Mouse (Mus musculus): ENCODE measurements at regions not wholly inside any gene's neighbourhood (a gene's known extent, or its start where the extent isn't known, plus 50 kb on each side); places are given as distances from the start of the nearest gene placed in this dataset.

DNA sequence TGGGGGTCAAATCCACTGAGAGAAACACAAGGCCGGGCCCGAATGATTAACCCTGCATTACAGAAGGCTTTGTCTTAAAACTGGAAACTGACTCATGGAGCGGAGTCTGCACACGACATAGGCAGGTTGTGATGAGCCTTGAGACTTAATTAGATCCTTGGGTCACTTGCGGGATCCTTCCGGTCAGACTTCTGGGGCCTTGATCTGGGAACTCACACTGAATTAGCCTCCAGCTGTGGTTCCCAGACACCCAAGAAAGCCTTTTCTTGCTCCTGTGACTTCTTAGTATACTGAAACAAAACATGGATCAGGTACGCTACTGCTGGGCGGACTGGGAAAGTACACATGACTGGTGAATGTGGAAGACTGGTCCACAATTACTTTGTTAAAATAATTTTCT is 1015.8 kb downstream of the Adgrl2 start:
- CTCF ChIA-PET, result no interaction called here

DNA sequence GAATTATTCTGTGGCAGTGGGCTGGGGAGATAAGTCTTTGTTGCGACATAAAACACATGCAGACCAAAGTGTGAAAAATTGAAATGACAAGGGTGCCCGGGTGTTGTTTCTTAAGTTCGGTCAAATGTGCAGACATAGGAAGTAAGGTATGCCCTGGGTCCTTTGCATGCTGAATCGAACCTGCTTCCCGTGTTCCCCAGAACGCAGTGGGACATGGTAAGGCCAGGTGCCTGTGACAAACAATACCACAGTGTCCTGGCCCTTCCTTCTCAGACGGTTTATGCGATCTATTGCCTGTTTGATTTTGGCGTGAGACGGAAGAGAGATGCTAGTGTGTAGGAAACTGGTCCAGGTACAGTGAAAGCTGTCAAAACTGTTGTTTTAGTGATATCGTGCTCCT is 1022.1 kb downstream of the Adgrl2 start:
- CTCF ChIA-PET, result no interaction called here

DNA sequence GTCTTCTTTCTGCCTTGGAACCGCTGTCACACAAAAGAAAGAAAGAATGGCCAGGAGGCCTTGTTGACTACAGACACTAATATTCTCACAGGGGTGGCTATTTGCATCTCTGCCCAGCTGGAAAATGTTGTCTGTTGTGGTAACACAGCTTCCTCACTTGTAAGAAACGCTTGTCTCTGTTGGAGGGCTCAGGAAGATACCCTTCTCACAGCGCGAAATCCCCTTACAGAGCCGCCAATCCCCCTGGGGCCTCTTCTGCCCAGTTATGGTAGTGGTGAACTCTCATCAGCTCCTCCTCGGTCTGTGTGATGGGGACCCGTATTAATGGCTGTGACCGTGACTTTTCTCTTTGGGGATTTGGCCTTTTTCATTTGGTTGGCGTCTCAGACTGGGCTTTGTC is 1022.5 kb downstream of the Adgrl2 start:
- CTCF ChIA-PET, result no interaction called here

DNA sequence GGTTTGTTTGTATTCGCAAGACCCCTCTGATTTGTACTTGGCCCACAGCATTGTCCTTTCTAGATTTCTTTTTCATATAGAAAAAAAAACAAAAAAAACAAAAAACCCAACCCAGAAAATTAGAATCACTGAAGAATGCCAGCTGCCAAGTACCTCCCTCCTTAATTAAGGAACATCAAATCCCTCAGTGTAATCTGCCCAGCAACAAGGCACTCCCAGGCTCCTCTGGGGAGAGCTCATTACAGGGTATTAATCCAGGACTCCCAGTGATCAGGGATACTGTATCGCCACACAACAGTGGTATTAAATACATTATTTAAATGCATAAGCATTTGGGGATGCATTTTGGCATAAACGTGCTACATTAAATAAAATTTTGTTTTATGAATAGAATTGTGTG is 1023.1 kb downstream of the Adgrl2 start:
- CTCF ChIA-PET, result no interaction called here

DNA sequence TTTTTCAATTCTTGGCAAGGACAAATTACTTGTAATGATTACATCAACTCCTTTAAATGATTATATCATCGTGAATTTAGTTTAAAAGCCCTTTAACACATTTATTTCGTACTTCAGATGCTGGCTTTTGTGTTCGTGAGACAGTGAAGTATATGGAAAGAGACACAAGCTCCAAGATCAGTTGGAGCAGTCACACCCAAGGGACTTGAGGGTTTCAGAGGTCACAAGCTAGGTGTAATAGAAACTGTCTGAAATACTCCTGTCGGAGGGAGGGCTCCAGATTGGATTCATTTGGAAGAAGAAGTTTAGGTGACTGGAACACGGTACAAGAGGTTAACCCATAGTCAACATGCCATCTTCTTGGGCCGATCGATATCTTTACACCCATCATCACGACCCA is 1023.5 kb downstream of the Adgrl2 start:
- CTCF ChIA-PET, result no interaction called here

DNA sequence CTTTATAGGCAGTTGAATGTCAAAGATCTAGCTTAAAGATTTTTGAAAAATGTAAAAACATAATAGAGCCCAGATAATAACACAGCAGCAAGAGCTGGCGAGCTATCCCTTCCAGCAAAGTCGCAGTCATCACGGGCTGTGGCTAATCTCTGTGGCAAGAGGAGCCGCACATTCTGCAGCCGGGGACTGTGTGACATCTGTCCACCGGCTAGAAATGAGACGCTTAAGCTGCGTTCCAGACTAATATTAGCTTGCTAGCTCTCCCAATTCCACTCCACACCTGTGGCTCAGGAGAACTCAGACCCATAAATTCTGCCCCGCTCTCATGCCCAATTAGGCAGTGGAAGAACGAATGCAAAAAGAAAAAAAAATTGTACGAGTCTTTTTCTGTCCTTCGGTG is 1024.0 kb downstream of the Adgrl2 start:
- CTCF ChIA-PET, result no interaction called here

DNA sequence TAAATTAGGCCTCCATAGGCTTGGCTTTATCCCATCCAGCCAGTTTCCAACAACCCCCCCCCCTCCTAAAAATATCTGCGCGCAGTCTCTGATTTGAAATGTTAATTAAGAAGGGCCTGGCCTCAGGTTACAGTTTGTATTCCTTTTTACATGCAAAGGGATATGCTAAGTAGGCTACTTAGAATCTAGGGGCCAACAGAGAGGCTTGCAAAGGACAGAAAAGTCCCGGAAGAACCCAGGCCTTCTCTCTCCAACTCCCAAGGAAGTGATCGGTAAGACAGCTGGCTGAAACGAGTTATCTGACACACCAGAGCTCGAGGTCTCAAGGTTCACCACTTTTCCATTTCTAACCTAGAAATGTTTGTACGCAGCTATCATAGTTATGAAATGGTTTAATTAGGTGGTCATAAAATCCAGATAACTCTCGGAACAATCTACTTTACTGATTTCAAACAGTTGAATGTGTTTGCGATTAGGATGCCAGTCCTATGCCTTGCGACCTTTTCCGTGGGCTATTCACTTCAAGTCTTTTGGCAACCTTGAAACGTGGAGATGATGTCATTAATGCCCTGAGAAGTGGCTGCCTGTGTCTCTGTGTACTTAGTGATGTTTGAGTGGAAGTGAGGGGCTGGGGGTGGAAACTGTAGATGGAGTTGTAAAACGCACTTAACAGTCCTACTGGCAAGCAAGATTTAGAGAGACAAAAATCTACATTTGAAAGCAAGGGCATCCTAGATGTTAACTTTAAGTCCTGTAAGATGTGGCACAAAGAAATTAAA is 1026.5 kb downstream of the Adgrl2 start:
- CTCF ChIA-PET, result no interaction called here

DNA sequence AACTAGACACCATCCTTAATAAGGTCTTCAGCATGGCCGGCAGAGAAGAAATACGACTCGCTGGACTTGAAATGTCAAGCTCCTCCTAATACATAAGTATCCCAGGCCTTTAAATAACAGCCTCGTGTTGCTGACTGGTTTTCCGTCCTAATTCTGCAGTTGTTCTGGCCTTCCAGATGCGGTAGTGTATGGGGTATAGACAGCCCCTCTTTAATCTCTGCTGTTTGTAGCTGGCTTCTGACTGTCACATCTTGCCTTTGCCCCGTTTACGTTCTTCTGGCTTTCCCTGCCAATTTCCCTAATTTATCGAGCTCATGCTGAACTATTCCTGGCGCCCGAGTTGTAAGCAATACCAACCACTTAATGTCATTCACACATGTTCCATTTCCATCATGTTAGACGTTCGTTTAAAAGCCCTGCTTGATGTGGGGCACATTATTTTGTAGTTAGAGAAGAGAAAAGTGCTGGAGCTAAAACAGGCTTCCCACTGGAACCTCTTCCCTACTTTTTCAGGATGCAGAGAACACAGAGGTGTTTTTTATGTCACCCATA is 1042.2 kb downstream of the Adgrl2 start:
- CTCF ChIA-PET, result interaction anchor here (0.6 kb wide), 1 partner anchor 1039 kb away, joined by 3 read pairs; no protein-coding TSS in a partner anchor

DNA sequence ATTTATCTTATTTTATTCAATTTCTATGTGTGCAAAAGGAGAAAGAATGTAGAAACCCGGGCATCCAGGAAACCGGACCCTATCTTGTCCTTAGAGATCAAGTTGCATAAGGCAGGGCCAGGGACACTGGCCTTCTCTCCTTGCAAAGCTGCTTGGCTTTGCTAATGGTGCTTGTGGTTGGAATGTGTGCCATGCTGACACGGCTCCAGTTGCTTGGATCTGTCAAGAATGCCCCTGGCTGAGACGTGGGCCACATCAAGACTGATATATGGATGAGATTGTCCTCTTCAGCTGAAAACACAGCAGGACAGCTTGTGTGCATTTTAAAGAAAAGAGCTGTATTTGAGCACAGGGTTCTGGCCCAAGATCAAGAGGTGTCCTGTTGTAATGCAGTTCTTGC is 1047.0 kb downstream of the Adgrl2 start:
- CTCF ChIA-PET, result no interaction called here

DNA sequence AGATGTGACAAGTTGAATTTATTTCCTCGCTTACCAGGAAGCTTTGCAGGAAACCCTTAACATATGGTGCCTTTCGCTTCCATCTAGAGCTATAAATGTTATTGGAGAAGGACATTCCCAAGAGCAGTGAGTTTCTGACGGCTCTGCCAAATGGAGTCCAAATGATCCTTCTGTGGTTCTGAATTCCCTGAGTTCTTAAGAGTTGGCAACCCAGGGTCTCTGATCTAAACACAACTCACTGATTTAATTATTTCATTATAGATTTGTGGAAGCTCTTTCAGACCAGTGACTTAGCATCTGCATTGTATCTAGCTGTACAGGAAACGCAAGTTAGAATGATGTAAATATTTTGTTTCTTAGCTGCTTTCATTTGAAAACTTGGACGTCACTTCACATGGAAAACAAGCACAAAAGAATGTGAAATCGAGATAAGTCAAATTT is 1059.5 kb downstream of the Adgrl2 start:
- CTCF ChIA-PET, result no interaction called here

DNA sequence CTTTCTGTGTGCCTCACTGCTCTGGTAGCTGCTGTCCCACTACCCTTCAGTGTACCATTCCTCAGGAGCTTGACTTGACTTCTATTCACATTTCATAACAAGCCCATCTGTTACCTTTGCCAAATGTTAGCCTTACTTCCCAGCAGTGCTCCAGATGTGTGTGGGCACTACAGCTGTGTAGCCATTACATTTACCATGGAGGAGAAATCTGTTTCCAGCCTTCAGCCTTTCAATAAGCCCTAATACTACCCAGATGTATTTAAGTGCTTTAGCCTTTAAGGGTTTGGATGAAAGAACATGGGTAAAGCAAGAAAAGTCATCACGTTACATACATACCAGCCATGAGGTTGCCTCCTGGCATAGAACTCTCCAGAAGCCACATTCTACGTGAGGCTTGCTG is 1068.0 kb downstream of the Ttll7 start:
- CTCF ChIA-PET, result no interaction called here

DNA sequence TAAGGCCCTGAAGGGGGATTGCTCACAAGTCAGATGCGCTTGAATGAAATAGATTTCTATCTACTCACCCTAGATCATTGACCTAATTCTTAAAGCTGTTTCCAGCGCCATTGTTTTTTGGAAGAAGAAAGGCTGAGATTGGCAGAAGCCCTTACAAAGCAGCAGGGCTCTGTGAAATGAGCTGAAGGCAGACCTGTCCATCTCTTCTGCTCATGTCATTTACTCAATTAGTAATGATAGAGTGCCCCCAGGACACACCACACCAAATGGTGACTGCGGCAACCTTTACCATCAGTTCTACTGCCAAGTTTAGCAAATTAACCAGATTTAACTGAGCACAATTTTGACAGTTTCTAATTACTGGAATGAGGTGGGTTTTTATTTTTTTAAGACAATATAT is 1067.5 kb downstream of the Ttll7 start:
- CTCF ChIA-PET, result no interaction called here

DNA sequence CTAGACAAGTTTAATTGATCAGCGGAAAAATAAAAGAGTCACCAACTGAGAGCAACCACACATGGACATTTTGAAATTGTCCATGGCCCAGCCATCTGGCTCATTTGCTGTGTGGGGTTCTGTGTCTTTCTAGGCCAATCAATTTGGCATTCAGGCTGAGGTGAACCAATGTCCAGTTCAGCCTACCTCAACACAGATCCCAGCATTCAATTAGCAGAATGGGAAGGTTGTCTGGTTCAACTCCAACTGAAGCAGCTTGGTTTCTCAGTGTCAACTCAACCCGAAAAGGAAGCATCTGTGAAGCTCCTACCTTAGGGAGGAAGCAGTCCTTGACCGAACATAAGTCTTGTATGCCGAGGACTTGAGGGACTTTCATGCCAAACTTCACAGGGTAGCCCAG is 1067.0 kb downstream of the Ttll7 start:
- CTCF ChIA-PET, result no interaction called here

DNA sequence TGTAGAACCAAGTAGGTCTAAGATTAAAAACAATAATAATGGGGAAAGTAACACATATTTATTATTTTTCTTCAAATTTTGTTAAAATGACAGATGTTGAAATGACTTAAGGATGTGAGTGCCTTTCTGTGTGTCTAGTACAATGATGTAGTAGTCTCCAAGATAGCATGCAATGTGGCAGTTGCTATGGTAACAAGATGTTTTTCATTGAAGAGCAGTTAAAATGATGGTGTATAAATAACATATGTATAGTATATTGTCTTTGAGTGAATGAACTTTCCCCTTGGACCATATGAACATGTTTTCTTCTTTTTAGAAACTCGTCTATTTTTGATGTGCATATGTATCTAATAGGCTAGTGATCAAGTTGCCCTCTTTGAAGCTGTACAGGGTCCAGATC is 1044.6 kb downstream of the Ttll7 start:
- CTCF ChIA-PET, result no interaction called here

DNA sequence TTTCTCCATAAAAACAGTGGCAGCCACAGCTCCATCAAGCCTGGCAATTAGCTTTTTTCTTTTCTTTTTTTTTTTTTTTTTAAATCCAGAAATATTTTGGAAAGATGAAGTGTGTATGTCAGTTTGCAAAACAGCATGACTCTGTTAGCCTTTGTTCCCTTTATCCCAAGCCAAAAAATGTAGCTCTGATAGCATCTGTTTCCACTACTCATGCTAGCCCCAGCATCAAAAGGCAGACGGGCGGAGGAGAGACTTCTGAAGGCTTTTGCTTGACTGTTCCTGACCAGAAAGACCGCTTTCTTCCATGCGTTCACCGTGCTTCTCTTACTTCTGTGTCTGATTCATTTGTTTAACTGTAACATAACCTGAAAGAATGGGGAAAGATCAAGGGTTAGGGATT is 1039.5 kb downstream of the Ttll7 start:
- CTCF ChIA-PET, result no interaction called here

DNA sequence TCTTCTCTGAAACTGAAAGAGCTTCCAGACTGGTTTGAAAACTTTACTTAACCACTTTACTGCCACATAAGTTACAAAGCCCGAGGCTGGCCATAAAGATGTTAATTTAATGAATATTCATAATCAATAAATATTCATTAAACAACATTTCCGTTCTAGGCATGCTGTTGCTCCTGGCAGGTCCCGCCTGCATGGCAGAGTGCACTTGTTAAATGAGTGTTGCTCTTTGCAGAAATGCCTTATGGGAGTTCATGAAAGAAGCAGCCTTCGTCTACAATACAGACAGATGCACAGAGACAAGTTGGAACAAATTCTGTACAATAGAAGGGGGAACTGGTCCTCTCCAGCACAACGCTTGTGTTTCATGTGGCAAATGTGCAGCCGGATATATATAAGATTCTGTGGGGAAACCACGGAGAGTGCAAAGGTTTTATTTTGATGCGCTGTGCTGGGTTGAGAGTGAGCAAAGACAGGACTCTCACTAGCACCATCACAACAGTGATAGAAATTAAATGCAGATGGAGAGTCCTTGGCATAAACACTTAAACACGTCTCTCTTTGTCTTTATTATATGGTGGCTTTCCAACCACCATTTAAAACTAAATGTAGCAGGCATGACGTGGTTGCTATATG is 1034.2 kb downstream of the Ttll7 start:
- CTCF ChIA-PET, result no interaction called here

DNA sequence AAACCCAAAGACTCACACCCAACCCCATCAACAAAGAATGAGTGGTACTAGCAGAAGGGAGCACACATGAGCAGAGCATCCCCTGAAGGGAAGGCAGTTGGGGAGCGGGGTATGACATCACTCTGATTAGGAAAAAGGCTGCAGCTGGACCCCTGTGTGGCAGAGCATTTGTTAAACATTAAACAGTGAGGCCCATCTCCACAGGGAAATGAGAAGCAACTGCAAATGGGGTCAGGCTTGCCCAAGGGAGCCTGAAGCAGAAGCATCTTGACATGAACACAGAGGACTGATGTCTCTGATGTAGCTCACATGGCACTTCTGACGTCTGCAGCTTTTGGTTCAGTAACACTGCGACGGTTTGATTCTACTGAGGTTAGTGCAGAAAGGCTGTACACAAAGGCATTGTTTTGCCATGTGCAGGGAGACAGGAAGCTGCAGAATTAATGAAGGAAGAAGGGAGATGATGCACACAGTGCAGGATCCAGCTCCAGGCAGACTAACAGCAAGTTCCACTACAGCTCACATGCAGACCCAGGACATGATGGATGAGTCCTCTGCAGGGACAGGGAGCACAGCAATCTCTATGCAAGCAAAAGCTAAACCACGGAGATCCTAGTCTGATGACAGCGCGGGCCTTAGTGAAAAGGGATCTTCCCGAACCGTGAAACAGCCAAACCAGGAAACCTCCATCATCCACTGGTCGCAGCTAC is 1030.9 kb downstream of the Ttll7 start:
- CTCF ChIA-PET, result no interaction called here

DNA sequence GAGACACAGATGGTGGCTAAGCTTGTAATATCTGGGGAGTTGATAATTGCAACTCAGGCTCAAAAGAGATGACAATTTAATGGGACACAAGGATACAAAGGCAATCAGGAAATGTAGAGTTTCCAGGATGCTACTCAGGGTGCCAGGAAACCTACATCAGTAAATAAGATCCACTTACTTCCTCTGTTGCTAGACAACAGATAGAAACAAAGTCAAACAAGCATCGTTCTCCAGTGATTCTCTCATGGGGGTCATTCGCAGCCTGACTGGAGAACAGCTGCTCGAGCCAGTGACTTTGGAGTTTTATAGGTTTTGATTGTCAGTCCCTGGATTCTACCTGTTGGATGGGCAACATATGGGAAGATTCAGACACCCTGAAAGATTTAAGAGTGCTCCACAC is 1026.5 kb downstream of the Ttll7 start:
- CTCF ChIA-PET, result no interaction called here

DNA sequence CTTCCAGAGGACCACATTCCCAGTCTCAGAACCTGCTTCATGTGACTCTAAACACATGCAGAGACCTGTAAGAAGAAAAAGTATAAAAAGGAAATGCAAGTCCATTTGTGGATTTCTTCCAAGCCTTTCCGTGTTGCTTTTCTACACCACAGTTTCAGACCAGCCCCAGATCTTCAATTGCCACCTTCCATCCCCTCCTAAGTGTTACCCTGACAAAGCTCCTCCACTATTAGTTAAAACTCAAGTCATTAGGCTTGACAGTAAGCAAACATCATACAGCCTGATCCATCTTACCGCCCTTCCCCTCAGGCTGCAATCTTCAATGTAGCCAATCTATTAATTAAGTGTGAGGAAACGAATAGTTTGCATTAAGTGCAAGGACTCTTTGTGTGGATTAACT is 1016.1 kb downstream of the Ttll7 start:
- CTCF ChIA-PET, result no interaction called here

DNA sequence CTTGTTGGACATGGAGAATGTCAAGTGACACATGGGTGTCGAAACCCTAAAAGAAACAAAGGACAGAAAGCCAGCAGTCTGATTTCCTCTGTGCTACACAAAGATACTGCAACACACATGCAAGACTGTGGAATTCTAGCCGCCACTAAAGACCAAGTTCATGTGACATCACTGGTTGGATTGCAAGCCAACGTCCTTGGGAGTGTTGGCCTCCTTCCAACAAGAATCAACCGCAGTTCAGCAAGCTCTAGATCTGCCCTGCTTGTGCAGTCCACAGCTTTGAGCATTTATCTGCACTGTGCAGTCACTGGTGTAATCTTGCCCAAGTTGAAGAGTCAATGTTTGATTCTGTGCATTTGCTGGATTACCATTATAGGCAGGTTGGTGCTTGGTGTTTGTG is 1001.2 kb downstream of the Ttll7 start:
- CTCF ChIA-PET, result no interaction called here

DNA sequence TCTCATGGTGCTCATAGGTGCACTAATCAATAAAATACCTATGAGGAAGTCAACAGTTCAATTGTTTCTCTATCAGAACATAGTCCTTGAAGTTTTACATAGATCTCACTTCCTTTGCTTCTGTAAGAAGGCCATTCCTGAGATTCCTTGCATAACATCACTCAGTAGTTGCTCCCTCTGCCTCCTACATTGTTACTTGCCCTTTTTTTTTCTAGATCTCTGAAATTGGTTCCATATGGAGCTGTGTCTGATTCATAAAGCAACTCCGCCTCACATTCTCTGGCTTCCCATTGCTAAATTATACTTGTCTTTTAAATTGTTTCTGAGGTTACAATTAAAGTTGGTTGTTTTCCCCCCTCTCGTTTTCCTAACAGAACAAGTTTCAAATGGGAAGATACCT is 1000.7 kb downstream of the Ttll7 start:
- CTCF ChIA-PET, result no interaction called here

DNA sequence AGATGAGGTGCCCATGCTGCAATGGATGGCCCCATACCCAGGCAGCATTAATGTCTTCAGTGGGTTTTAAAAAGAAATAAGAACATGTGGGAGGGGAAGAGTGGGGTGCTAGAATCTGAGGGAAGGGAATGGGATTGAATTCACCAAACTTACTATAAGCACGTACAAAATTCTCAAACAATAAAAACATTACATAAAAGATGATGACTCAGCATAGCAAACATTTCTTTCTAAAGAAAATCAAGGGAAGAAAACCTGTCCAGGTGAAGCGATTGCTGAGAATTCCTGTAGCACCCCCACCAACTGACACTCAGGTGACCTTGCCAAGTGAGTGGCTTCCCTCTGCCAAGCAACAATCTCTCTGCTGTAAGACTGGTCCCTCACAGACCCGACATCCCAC is 989.2 kb downstream of the Ttll7 start:
- CTCF ChIA-PET, result no interaction called here

DNA sequence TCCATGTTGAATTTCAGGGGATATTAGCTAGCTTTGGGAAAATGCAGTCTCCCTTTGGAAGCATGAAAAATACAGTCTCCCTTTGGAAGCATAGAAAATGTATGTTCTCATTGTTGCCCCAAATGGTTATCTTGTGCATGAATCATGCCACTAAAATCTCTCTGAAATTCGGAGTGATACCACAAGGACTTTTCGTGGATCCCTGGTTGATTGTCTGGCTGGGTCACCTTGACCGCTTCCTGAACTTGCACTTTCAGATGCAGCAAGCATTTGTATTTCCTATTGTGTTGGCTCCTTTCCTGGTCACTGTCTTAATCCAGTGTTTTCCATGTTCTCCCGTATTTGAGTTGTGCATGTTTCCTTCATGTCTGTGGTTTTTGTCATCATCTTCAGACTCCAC is 986.6 kb downstream of the Ttll7 start:
- CTCF ChIA-PET, result no interaction called here
